Mouse (Mus musculus): ENCODE measurements around the gene Rab3il1.

DNA sequence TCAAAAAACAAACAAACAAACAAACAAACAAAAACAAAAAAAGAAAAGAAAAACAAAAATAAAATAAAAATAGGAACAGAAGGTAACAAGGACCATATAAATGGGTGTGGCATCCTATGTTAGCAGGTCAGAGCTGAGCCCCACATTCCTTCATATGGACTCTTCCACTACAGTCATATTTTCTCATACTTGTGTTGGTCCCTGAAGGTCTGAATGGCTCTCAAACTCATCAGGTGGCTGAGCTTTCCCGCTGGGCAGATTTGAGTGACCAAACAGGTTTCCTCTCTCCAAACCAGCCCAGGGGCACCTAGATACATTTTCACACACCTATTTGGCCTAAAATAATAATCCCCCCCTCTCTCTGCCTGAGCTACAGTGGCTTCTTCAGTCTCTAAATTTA, 9.9 kb downstream of the Rab3il1 start:
- TF ChIP-seq MYOD1 (IDR thresholded peaks at IDR 0.05; ENCODE audit: control insufficient read depth, insufficient read length, low read depth) (no peak), CTCF (IDR thresholded peaks at IDR 0.05; ENCODE audit: control insufficient read depth, insufficient read depth, insufficient read length) (no peak), USF1 (IDR thresholded peaks at IDR 0.05; ENCODE audit: low read depth) (no peak)

Data from C2C12 (cell line).